Mouse (Mus musculus) lung, adult 2 months (tissue): ENCODE data around the gene Spata46.

Source experiments
- CTCF ChIP-seq: fragments of 200-500 bp; IDR thresholded peaks from 2 replicates; pipeline ENCODE4 v1.5.1; 2011; ENCODE audit warnings: mild to moderate bottlenecking, low read length, control low read depth; ENCODE audit not compliant: insufficient read depth
- POLR2A ChIP-seq: fragments of 200-500 bp; IDR thresholded peaks from 2 replicates; pipeline ENCODE4 v1.6.1; 2011; ENCODE audit warnings: low read depth, mild to moderate bottlenecking, control low read depth, low read length, borderline replicate concordance; ENCODE audit errors: extremely low read depth

- no peak for TF ChIP-seq CTCF
- TF ChIP-seq POLR2A, result no peak
Observed at GRCm38 (mm10) chr1:170282415-170283129, 26.0 kb upstream of the Spata46 start.
